In the genomic region with DNA sequence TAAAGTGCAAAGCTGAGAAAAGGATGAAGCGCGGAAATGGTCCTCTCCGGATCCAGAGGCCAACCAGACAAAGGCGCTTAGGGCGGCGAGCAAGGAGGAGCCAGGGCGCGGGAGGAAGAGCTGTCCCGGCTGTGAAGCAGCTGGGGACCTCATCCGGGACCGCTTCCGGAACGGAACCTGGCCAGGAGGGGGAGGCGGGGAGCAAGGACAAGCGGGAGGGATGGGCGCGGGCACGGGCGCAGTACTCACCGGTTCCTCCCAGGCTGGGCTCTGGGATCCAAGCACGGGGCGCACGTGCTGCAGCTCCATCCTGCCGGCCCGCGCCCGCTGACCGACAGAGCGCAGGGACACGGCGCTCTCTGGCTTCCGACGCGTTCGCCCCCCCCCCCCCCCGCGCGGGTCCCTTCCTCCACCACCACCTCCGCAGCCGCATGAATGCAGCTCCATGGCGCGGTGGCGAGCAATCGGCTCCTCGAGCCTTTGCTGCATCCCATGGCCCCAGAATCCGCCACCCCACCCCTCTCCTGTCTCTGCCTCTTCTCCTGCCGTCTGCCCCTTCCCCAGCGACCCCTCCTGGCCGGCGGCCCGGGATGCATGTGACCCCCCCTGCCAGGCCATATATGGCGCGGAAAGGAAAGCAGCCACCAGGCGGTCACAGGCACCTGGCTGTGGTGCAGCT, we compare ENCODE assay signal across 9 mouse cellular contexts. TPM values are rescaled to one million over a fixed set of nuclear protein-coding genes. Genes with fewer than 3 reads are reported as not detected.
DNase-seq lines count a peak whose midpoint lies in the region; ATAC-seq lines count a peak whose summit lies in the region.
"Not testable (repeated sequence)": the region's sequence is repeated elsewhere in the genome, so short reads cannot be mapped to it uniquely, and the experiment has no call there.
"Had no signal": no experiment of that assay in that cellular context is flagged by ENCODE, and none has a peak within 500 bp of the region (broad histone marks: within the 10 kb centered on the region; RNA-seq: fewer than 3 reads in every experiment).

No protein-coding gene starts in this region.

- peak overlapping the region; percentile 76 for H3K9ac ChIP-seq in hindbrain, embryonic 13.5 days
- H3K9ac ChIP-seq in liver, embryonic 16.5 days (ENCODE audit: low read depth, low read length), result not testable (repeated sequence)
- H3K9ac ChIP-seq in neural tube, embryonic 14.5 days (replicated peaks; ENCODE audit: low read depth, low read length), result peak overlapping the region; percentile 59

- 0% methylated on average over 10 of the region's 54 CpGs for WGBS in hindbrain, embryonic 13.5 days
- 0% methylated on average over 6 of the region's 54 CpGs for WGBS in liver, embryonic 16.5 days (ENCODE audit: insufficient replicate concordance)
- 2% methylated on average over 6 of the region's 54 CpGs for WGBS in neural tube, embryonic 14.5 days

- H3K27ac ChIP-seq in hindbrain, embryonic 13.5 days, result peak overlapping the region; percentile 89
- H3K27ac ChIP-seq in liver, embryonic 16.5 days (ENCODE audit: low read length), result not testable (repeated sequence)
- peak overlapping the region; percentile 74; the same call in 1 of the 2 replicates for H3K27ac ChIP-seq in neural tube, embryonic 14.5 days (ENCODE audit: low read depth, low read length)

- not testable (repeated sequence) for H3K4me1 ChIP-seq in hindbrain, embryonic 13.5 days (replicated peaks); liver, embryonic 16.5 days (ENCODE audit: control insufficient read depth, low read depth, low read length); neural tube, embryonic 14.5 days (ENCODE audit: control insufficient read depth, insufficient read depth, low read length)

- not testable (repeated sequence) for H3K27me3 ChIP-seq in hindbrain, embryonic 13.5 days; liver, embryonic 16.5 days (ENCODE audit: control insufficient read depth, insufficient read depth, low read depth, low read length); neural tube, embryonic 14.5 days (ENCODE audit: control insufficient read depth, insufficient read depth, low read length)

- H3K9me3 ChIP-seq in hindbrain, embryonic 13.5 days; liver, embryonic 16.5 days (replicated peaks; ENCODE audit: control insufficient read depth, low read length); neural tube, embryonic 14.5 days (ENCODE audit: control insufficient read depth, low read length): not testable (repeated sequence)

- peak overlapping the region; percentile 52 for H3K4me2 ChIP-seq in hindbrain, embryonic 13.5 days
- H3K4me2 ChIP-seq in liver, embryonic 16.5 days (ENCODE audit: low read depth, low read length), result 0 out of 2 replicates have a peak overlapping the region, but pooled peaks have one; percentile 20
- H3K4me2 ChIP-seq in neural tube, embryonic 14.5 days (ENCODE audit: low read depth, low read length), result peak overlapping the region; percentile 33

- ATAC-seq in hindbrain, embryonic 13.5 days (ENCODE audit: low FRiP score), result peak; percentile 68; the same call in 1 of the 2 replicates
- not testable (repeated sequence) for ATAC-seq in liver, embryonic 16.5 days (ENCODE audit: low read depth)
- peak; percentile 87 for ATAC-seq in neural tube, embryonic 14.5 days (ENCODE audit: low read depth)

- H3K4me3 ChIP-seq in hindbrain, embryonic 13.5 days, result peak overlapping the region; percentile 47
- peak overlapping the region; percentile 13; the same call in 1 of the 2 replicates for H3K4me3 ChIP-seq in liver, embryonic 16.5 days (ENCODE audit: low read depth, low read length)
- peak overlapping the region; percentile 36 for H3K4me3 ChIP-seq in neural tube, embryonic 14.5 days (ENCODE audit: low read depth, low read length)

- not testable (repeated sequence) for H3K36me3 ChIP-seq in hindbrain, embryonic 13.5 days; liver, embryonic 16.5 days (ENCODE audit: control insufficient read depth, insufficient read depth); neural tube, embryonic 14.5 days (ENCODE audit: control insufficient read depth, insufficient read depth, low read length)

- DNase-seq in MN1 (ENCODE audit: low spot score), result peak; percentile 5
- DNase-seq in embryo, embryonic 11 days, result peak; percentile 47
- DNase-seq in gastrocnemius, postnatal 10 days, result peak; percentile 2
- DNase-seq in layer of hippocampus, postnatal 10 days (ENCODE audit: low spot score in 2 of 2), result peak; percentile 11
- DNase-seq in thymus, adult 18-20 months, result peak; percentile 1 to 2

RNA-seq across cellular contexts. Expression of a gene that starts 4.8 kb away (rescaled TPM):
- total RNA-seq in gastrocnemius, postnatal 10 days (2021), result 1 to 10 TPM in 1 of 2 experiments, under 1 TPM in 1; 0.89 to 2.3 TPM
- polyA plus RNA-seq in hindbrain, embryonic 13.5 days (2015; fragmentation: Nextera tagmentation; extraction: Ambion mirVana), result 6.3 and 7.1 TPM in 2 replicates
- total RNA-seq in layer of hippocampus, postnatal 10 days (2021), result 1 to 10 TPM; 3.8 to 4.7 TPM
- not detected in 2 replicates for polyA plus RNA-seq in liver, embryonic 16.5 days (2015; fragmentation: Nextera tagmentation; extraction: Ambion mirVana)
- 7.5 and 9.3 TPM in 2 replicates for polyA plus RNA-seq in neural tube, embryonic 14.5 days (2014; fragmentation: Nextera tagmentation; extraction: Ambion mirVana)

RNA-seq across cellular contexts. Expression of a gene that starts 19.9 kb away (rescaled TPM):
- total RNA-seq in gastrocnemius, postnatal 10 days (2021), result not detected
- not detected in 2 replicates for polyA plus RNA-seq in hindbrain, embryonic 13.5 days (2015; fragmentation: Nextera tagmentation; extraction: Ambion mirVana)
- total RNA-seq in layer of hippocampus, postnatal 10 days (2021), result not detected
- not detected in 2 replicates for polyA plus RNA-seq in liver, embryonic 16.5 days (2015; fragmentation: Nextera tagmentation; extraction: Ambion mirVana)
- polyA plus RNA-seq in neural tube, embryonic 14.5 days (2014; fragmentation: Nextera tagmentation; extraction: Ambion mirVana), result 0.13 TPM in 1 of 2 replicates, not detected in the other
- polyA plus RNA-seq: CD4-positive, CD25-positive, alpha-beta regulatory T cell, adult 4 months had no signal
